Mouse (Mus musculus) G1E (cell line): ENCODE measurements around the gene Derl2. TPM values are rescaled to one million over a fixed set of nuclear protein-coding genes. Genes with fewer than 3 reads are reported as not detected.
A peak's percentile ranks its signal among the peaks of the same experiment; 100 is the strongest.

ENCODE experiments used
- ATAC-seq: 2 replicates; pipeline ENCODE4 v1.8.0; 2016; ENCODE audit warnings: mild to moderate bottlenecking; ENCODE audit not compliant: insufficient number of reproducible peaks, poor library complexity, low FRiP score, severe bottlenecking; ENCODE audit errors: extremely low read depth
- DNase-seq: peaks from one replicate; pipeline ENCODE4 v3.0.0; 2012; ENCODE audit warnings: low spot score
- H3K27me3 ChIP-seq: 2 replicates; pipeline ENCODE4 v1.6.1; 2012; ENCODE audit warnings: mild to moderate bottlenecking, low read length, inconsistent platforms; ENCODE audit not compliant: insufficient read depth
- H3K36me3 ChIP-seq: replicated peaks from 2 replicates; pipeline ENCODE3; 2012; ENCODE audit warnings: mild to moderate bottlenecking, inconsistent platforms
- H3K4me1 ChIP-seq: 2 replicates; pipeline ENCODE4 v1.6.1; 2012; ENCODE audit warnings: low read depth, low read length, inconsistent platforms, mixed read lengths; ENCODE audit not compliant: insufficient read depth
- H3K4me3 ChIP-seq: 2 replicates; pipeline ENCODE4 v1.5.1; 2012; ENCODE audit warnings: low read depth, mild to moderate bottlenecking, inconsistent platforms, low read length, moderate library complexity, mixed read lengths
- H3K9me3 ChIP-seq: replicated peaks from 2 replicates; pipeline ENCODE4 v1.6.1; 2012; ENCODE audit warnings: inconsistent platforms
- GATA2 ChIP-seq: IDR thresholded peaks from 2 replicates; pipeline ENCODE4 v1.6.1; 2012; ENCODE audit warnings: low read depth, low read length, inconsistent platforms, borderline replicate concordance
- POLR2AphosphoS5 ChIP-seq: IDR thresholded peaks from 2 replicates; pipeline ENCODE4 v1.6.1; 2012; ENCODE audit warnings: low read depth, low read length, inconsistent platforms; ENCODE audit not compliant: insufficient replicate concordance
- TAL1 ChIP-seq: conservative IDR thresholded peaks from 2 replicates; pipeline ENCODE4 v1.6.1; 2012; ENCODE audit warnings: low read depth, low read length, inconsistent platforms, mixed read lengths
- polyA plus RNA-seq: library from polyadenylated mRNA; stranded (reverse); fragments of >175 nt; gene quantifications from 2 replicates; pipeline ENCODE4 v1.2.3, GENCODE M21; 2012
- total RNA-seq, 2 experiments: library from RNA; stranded (forward) in 1 of 2; stranded (reverse) in 1 of 2; fragments of 200-1000 nt in 1 of 2; fragments of >200 nt in 1 of 2; fragmentation: Nextera tagmentation in 1 of 2; gene quantifications; 2 replicates each; pipeline ENCODE4 v1.2.3; 2014 to 2017

The Derl2 gene
- total and polyA plus RNA-seq, 3 experiments: 18.5 to 40.6 (median 27.2) TPM

GRCm38 (mm10) chr11:70960786-70961554 is 58.7 kb downstream of the Derl2 start:
- H3K9me3 ChIP-seq: no peaks in the 10 kb centered on the region
- DNase-seq (no peak), ATAC-seq (peak; percentile 34; the same call in 1 of the 2 replicates)
- peaks cover 96% of the 10 kb centered on the region for H3K36me3 ChIP-seq
- no peaks in the 10 kb centered on the region for H3K27me3 ChIP-seq
- peaks cover 20% of the 10 kb centered on the region for H3K4me1 ChIP-seq
- no peak overlapping the region for H3K4me3 ChIP-seq
- TF ChIP-seq POLR2AphosphoS5: no peak
- no peak for TF ChIP-seq GATA2
- peak; percentile 33; the same call in 1 of the 2 replicates for TF ChIP-seq TAL1

Other genes starting within 250 kb of the Derl2 start
- not detected in 2 replicates for gene Scimp, start 207.3 kb downstream of the Derl2 start, total RNA-seq (2014; fragmentation: Nextera tagmentation)
- gene Scimp, start 207.3 kb downstream of the Derl2 start, total RNA-seq (2017): not detected in 2 replicates
- gene Scimp, start 207.3 kb downstream of the Derl2 start, polyA plus RNA-seq: not detected in 2 replicates
- gene Rabep1, start 175.1 kb downstream of the Derl2 start, total RNA-seq (2014; fragmentation: Nextera tagmentation): 48.0 and 50.1 TPM in 2 replicates
- gene Rabep1, start 175.1 kb downstream of the Derl2 start, total RNA-seq (2017): 80.6 and 111 TPM in 2 replicates
- 18.1 and 22.9 TPM in 2 replicates for gene Rabep1, start 175.1 kb downstream of the Derl2 start, polyA plus RNA-seq
- 154 and 178 TPM in 2 replicates for gene Nup88, start 49.9 kb downstream of the Derl2 start, total RNA-seq (2014; fragmentation: Nextera tagmentation)
- gene Nup88, start 49.9 kb downstream of the Derl2 start, total RNA-seq (2017): 145 and 193 TPM in 2 replicates
- gene Nup88, start 49.9 kb downstream of the Derl2 start, polyA plus RNA-seq: 81.1 and 103 TPM in 2 replicates
- 30.9 and 45.8 TPM in 2 replicates for gene Rpain, start 49.6 kb downstream of the Derl2 start, total RNA-seq (2014; fragmentation: Nextera tagmentation)
- gene Rpain, start 49.6 kb downstream of the Derl2 start, total RNA-seq (2017): 73.4 and 94.2 TPM in 2 replicates
- 5.8 and 14.9 TPM in 2 replicates for gene Rpain, start 49.6 kb downstream of the Derl2 start, polyA plus RNA-seq
- gene C1qbp, start 36.8 kb downstream of the Derl2 start, total RNA-seq (2014; fragmentation: Nextera tagmentation): 271 and 277 TPM in 2 replicates
- gene C1qbp, start 36.8 kb downstream of the Derl2 start, total RNA-seq (2017): 67.7 and 75.2 TPM in 2 replicates
- gene C1qbp, start 36.8 kb downstream of the Derl2 start, polyA plus RNA-seq: 753 and 1,114 TPM in 2 replicates
- 24.3 and 28.4 TPM in 2 replicates for gene Dhx33, start 15.4 kb downstream of the Derl2 start, total RNA-seq (2014; fragmentation: Nextera tagmentation)
- 32.7 and 37.4 TPM in 2 replicates for gene Dhx33, start 15.4 kb downstream of the Derl2 start, total RNA-seq (2017)
- 11.6 and 15.9 TPM in 2 replicates for gene Dhx33, start 15.4 kb downstream of the Derl2 start, polyA plus RNA-seq
- gene Mis12, start 230 bp downstream of the Derl2 start, total RNA-seq (2014; fragmentation: Nextera tagmentation): 47.7 and 50.2 TPM in 2 replicates
- gene Mis12, start 230 bp downstream of the Derl2 start, total RNA-seq (2017): 37.8 and 52.7 TPM in 2 replicates
- 3.9 and 4.9 TPM in 2 replicates for gene Mis12, start 230 bp downstream of the Derl2 start, polyA plus RNA-seq
- not detected in 2 replicates for gene 6330403K07Rik, start 13.7 kb upstream of the Derl2 start, total RNA-seq (2014; fragmentation: Nextera tagmentation)
- gene 6330403K07Rik, start 13.7 kb upstream of the Derl2 start, total RNA-seq (2017): 0.16 TPM in 1 of 2 replicates, not detected in the other
- not detected in 2 replicates for gene 6330403K07Rik, start 13.7 kb upstream of the Derl2 start, polyA plus RNA-seq
- not detected in 2 replicates for gene Nlrp1a, start 124.9 kb upstream of the Derl2 start, total RNA-seq (2014; fragmentation: Nextera tagmentation)
- gene Nlrp1a, start 124.9 kb upstream of the Derl2 start, total RNA-seq (2017): 0.05 TPM in 1 of 2 replicates, not detected in the other
- gene Nlrp1a, start 124.9 kb upstream of the Derl2 start, polyA plus RNA-seq: not detected in 2 replicates
- gene Nlrp1b, start 210.9 kb upstream of the Derl2 start, total RNA-seq (2014; fragmentation: Nextera tagmentation): not detected in 2 replicates
- gene Nlrp1b, start 210.9 kb upstream of the Derl2 start, total RNA-seq (2017): 0.05 TPM in 1 of 2 replicates, not detected in the other
- not detected in 2 replicates for gene Nlrp1b, start 210.9 kb upstream of the Derl2 start, polyA plus RNA-seq